In genomic region chr2:6118246-6118645, GRCm38 (mm10) we compare ENCODE assay signal across 9 mouse cellular contexts. TPM values are rescaled to one million over a fixed set of nuclear protein-coding genes. Genes with fewer than 3 reads are reported as not detected.
DNase-seq lines count a peak whose midpoint lies in the region; ATAC-seq and TF ChIP-seq lines count a peak whose summit lies in the region.
"Had no signal": no experiment of that assay in that cellular context is flagged by ENCODE, and none has a peak within 500 bp of the region (broad histone marks: within the 10 kb centered on the region; RNA-seq: fewer than 3 reads in every experiment).

No protein-coding gene starts in this region.

- no peaks in the 10 kb centered on the region for H3K36me3 ChIP-seq in kidney, embryonic 15.5 days
- H3K36me3 ChIP-seq in stomach, postnatal 0 days (ENCODE audit: control insufficient read depth, insufficient read depth, low read length): no peaks in the 10 kb centered on the region
- H3K36me3 ChIP-seq: neural tube, embryonic 12.5 days had no signal

- ATAC-seq in granulocyte monocyte progenitor cell, adult 5-6 weeks (replicated peaks; ENCODE audit: poor library complexity, severe bottlenecking): peak; percentile 48
- ATAC-seq in kidney, embryonic 15.5 days (replicated peaks; ENCODE audit: low FRiP score): peak; percentile 30; the same call in 1 of the 2 replicates
- peak; percentile 98 for ATAC-seq in stomach, postnatal 0 days (ENCODE audit: low FRiP score, low TSS enrichment)

- no peak overlapping the region for H3K9ac ChIP-seq in kidney, embryonic 15.5 days
- H3K9ac ChIP-seq in stomach, postnatal 0 days (ENCODE audit: low read length): no peak overlapping the region
- H3K9ac ChIP-seq: neural tube, embryonic 12.5 days had no signal

- H3K27me3 ChIP-seq in kidney, embryonic 15.5 days: no peaks in the 10 kb centered on the region
- no peaks in the 10 kb centered on the region for H3K27me3 ChIP-seq in stomach, postnatal 0 days (ENCODE audit: control insufficient read depth, insufficient read depth, low read length)
- H3K27me3 ChIP-seq: neural tube, embryonic 12.5 days had no signal

- H3K9me3 ChIP-seq in kidney, embryonic 15.5 days (replicated peaks): no peaks in the 10 kb centered on the region
- H3K9me3 ChIP-seq in stomach, postnatal 0 days (ENCODE audit: control insufficient read depth, low read length): no peaks in the 10 kb centered on the region
- H3K9me3 ChIP-seq: neural tube, embryonic 12.5 days had no signal

- H3K4me3 ChIP-seq in kidney, embryonic 15.5 days (replicated peaks): no peak overlapping the region
- no peak overlapping the region for H3K4me3 ChIP-seq in stomach, postnatal 0 days (ENCODE audit: low read depth, low read length)
- H3K4me3 ChIP-seq: neural tube, embryonic 12.5 days had no signal

- H3K27ac ChIP-seq in kidney, embryonic 15.5 days: no peak overlapping the region
- H3K27ac ChIP-seq in stomach, postnatal 0 days (replicated peaks): peak overlapping the region; percentile 69
- H3K27ac ChIP-seq: neural tube, embryonic 12.5 days had no signal

- TF ChIP-seq CTCF in stomach, postnatal 0 days (IDR thresholded peaks at IDR 0.05; ENCODE audit: low read depth): no peak

- H3K4me2 ChIP-seq in kidney, embryonic 15.5 days: no peak overlapping the region
- no peak overlapping the region for H3K4me2 ChIP-seq in stomach, postnatal 0 days (replicated peaks; ENCODE audit: low read depth)
- H3K4me2 ChIP-seq: neural tube, embryonic 12.5 days had no signal

- peak; percentile 77 for DNase-seq in 3134 (ENCODE audit: extremely low read depth, insufficient read length, low spot score)
- DNase-seq in adrenal gland, adult 18-20 months (ENCODE audit: low spot score in 2 of 2): peak; percentile 56 to 66
- DNase-seq in stomach, postnatal 0 days (ENCODE audit: low spot score): peak; percentile 94
- DNase-seq in embryo, embryonic 9.5 days (ENCODE audit: extremely low spot score): no peak
- DNase-seq in B cell, adult 2 months: no peak
- no peak for DNase-seq in c-Kit-positive CD71-positive TER-119-positive erythroid progenitor cells, embryonic 14.5 days (ENCODE audit: low spot score)

- TF ChIP-seq EP300 in stomach, postnatal 0 days (optimal IDR thresholded peaks at IDR 0.05): peak; percentile 32

- 0 out of 2 replicates have a peak, but pooled peaks cover 2% of the 10 kb centered on the region for H3K4me1 ChIP-seq in kidney, embryonic 15.5 days
- no peaks in the 10 kb centered on the region for H3K4me1 ChIP-seq in stomach, postnatal 0 days (replicated peaks; ENCODE audit: control insufficient read depth, insufficient read depth)
- H3K4me1 ChIP-seq: neural tube, embryonic 12.5 days had no signal

- WGBS in kidney, embryonic 15.5 days: 72% methylated on average over 10 of the region's 10 CpGs
- 38% methylated on average over 10 of the region's 10 CpGs for WGBS in stomach, postnatal 0 days

RNA-seq across cellular contexts. Expression of gene Proser2, which starts 11.8 kb away (rescaled TPM):
- 10 to 100 TPM; 14.0 to 21.6 TPM for total RNA-seq in adrenal gland, adult 18-20 months (2021)
- total RNA-seq in granulocyte monocyte progenitor cell, adult 5-6 weeks (2014; fragmentation: Nextera tagmentation): not detected in 2 replicates
- total RNA-seq in granulocyte monocyte progenitor cell, adult 5-6 weeks (2017): not detected in 2 replicates
- 12.7 and 15.3 TPM in 2 replicates for polyA plus RNA-seq in kidney, embryonic 15.5 days (2015; fragmentation: Nextera tagmentation; extraction: Ambion mirVana)
- 49.0 and 55.2 TPM in 2 replicates for polyA plus RNA-seq in stomach, postnatal 0 days (2015; fragmentation: Nextera tagmentation; extraction: Ambion mirVana)

Comparison
In these comparisons a context has a peak if more than half of its experiments do, and no peak if none do; other contexts are left out.
1. DNase-seq: peak in 3134 (single experiment), adrenal gland, adult 18-20 months (2 of 2) and stomach, postnatal 0 days (single experiment); none in embryo, embryonic 9.5 days (single experiment), B cell, adult 2 months (0 of 2) and c-Kit-positive CD71-positive TER-119-positive erythroid progenitor cells, embryonic 14.5 days (single experiment).
2. ATAC-seq: peak in every context shown above with its lines; median percentile 98 in stomach, postnatal 0 days; 48 in granulocyte monocyte progenitor cell, adult 5-6 weeks; 30 in kidney, embryonic 15.5 days.
3. RNA of gene Proser2, which starts 11.8 kb away (total RNA-seq): 14.0 to 21.6 TPM in adrenal gland, adult 18-20 months; not detected in granulocyte monocyte progenitor cell, adult 5-6 weeks; every median in the first group is over 10 times any median in the second.